Mouse (Mus musculus) liver, embryonic 11.5 days (tissue): ENCODE data around the gene Gm45837. TPM values are rescaled to one million over a fixed set of nuclear protein-coding genes. Genes with fewer than 3 reads are reported as not detected.

Experiments used
- ATAC-seq: fragments of 200-750 bp; cut with Nextera tagmentation; replicated peaks from 2 replicates; pipeline ENCODE4 v1.8.0; 2017; ENCODE audit warnings: moderate number of reproducible peaks, mild to moderate bottlenecking, moderate TSS enrichment, moderate library complexity; ENCODE audit not compliant: low FRiP score
- DNase-seq: peaks from one replicate; pipeline ENCODE4 v3.0.0-alpha.2; 2017; ENCODE audit warnings: low spot score
- H3K27ac ChIP-seq: fragments of 300-500 bp; sonication (generic); 2 replicates; pipeline ENCODE4 v1.5.1; 2014; ENCODE audit warnings: mild to moderate bottlenecking, low read depth, low read length, control low read depth
- H3K27me3 ChIP-seq: fragments of 300-500 bp; sonication (generic); replicated peaks from 2 replicates; pipeline ENCODE4 v1.6.1; 2014; ENCODE audit warnings: low read length, mixed read lengths; ENCODE audit not compliant: control insufficient read depth, insufficient read depth
- H3K36me3 ChIP-seq: fragments of 300-500 bp; sonication (generic); 2 replicates; pipeline ENCODE4 v1.6.1; 2014; ENCODE audit warnings: mild to moderate bottlenecking, low read length, moderate library complexity, mixed read lengths; ENCODE audit not compliant: control insufficient read depth, insufficient read depth
- H3K4me1 ChIP-seq: fragments of 300-500 bp; sonication (generic); replicated peaks from 2 replicates; pipeline ENCODE4 v1.6.1; 2014; ENCODE audit warnings: low read length, mixed read lengths; ENCODE audit not compliant: control insufficient read depth, insufficient read depth
- H3K4me2 ChIP-seq: fragments of 300-500 bp; sonication (generic); 2 replicates; pipeline ENCODE4 v1.6.1; 2014; ENCODE audit warnings: mild to moderate bottlenecking, control low read depth, moderate library complexity
- H3K4me3 ChIP-seq: fragments of 300-500 bp; sonication (generic); 2 replicates; pipeline ENCODE4 v1.5.1; 2014; ENCODE audit warnings: low read depth, low read length, control low read depth
- H3K9ac ChIP-seq: fragments of 300-500 bp; sonication (generic); 2 replicates; pipeline ENCODE4 v1.6.1; 2014; ENCODE audit warnings: low read depth, low read length, control low read depth
- H3K9me3 ChIP-seq: fragments of 300-500 bp; sonication (generic); 2 replicates; pipeline ENCODE4 v1.6.1; 2016; ENCODE audit warnings: low read length, inconsistent platforms, mixed read lengths; ENCODE audit not compliant: control insufficient read depth
- WGBS: fragments of 180-500 bp; shearing (Covaris S2); extraction: QIAGEN DNeasy Blood & Tissue Kit; methylation state at CpG from one replicate; pipeline ENCODE4 v1.1.7; 2014; 5-methylcytosine and 5-hydroxymethylcytosine counted together
- polyA plus RNA-seq: library from polyadenylated mRNA; unstranded; fragments of >200 nt; fragmentation: Nextera tagmentation; extraction: Ambion mirVana; gene quantifications from 2 replicates; pipeline ENCODE4 v1.2.1, GENCODE M21; 2014

The Gm45837 gene
- polyA plus RNA-seq, 1 experiment from 2014 or later = not detected

DNA sequence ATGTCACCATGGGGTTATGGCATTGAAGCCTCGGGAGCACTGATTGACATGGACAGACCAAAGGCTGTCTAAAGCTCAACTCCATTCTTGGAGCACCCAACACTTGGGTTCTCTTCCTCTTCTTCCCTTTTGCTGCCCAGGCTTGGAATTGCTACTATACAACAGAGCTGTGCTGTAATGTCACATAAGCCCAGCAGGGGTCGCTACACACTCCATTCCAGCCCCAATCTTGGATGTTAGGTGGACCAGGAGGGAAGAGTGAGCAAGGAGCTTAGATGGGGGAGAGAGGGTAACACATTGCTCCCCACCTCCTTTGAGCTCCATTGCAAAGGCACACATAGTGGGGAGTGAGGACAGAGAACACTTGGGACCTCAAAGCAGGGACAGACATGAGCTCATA is 17.1 kb downstream of the Gm45837 start:
- Histone ChIP-seq H3K27ac (no peak overlapping the region), H3K4me3 (no peak overlapping the region), H3K4me2 (no peak overlapping the region), H3K4me1 (no peaks in the 10 kb centered on the region), H3K27me3 (0 out of 2 replicates have a peak, but pooled peaks cover 2% of the 10 kb centered on the region), H3K9me3 (no peaks in the 10 kb centered on the region), H3K9ac (no peak overlapping the region), H3K36me3 (no peaks in the 10 kb centered on the region)
- no peak for DNase-seq
- WGBS = 11% methylated on average over 2 of the region's 2 CpGs
- no peak for ATAC-seq

DNA sequence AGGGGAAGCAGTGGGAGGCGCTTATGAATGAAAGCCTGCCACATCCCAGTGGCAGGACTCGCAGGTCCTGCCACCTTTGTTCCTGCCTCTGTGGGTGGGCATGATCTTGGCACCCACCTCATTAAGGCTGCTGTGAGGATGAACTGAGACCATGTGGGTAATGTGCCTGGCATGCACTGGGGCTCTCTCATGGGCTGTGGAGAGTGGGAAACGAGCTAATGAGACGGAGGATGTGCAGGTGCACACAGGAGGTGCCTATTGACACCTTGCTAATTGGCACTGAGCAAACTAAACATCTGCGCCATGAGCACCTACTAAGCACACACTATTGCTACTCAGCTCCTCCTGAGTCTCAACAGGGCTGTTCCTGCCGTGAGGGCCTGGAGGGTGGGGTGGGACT is 24.4 kb downstream of the Gm45837 start:
- no peaks in the 10 kb centered on the region for H3K36me3 ChIP-seq
- H3K9ac ChIP-seq = no peak overlapping the region
- 0 out of 2 replicates have a peak, but pooled peaks cover 2% of the 10 kb centered on the region for H3K27me3 ChIP-seq
- WGBS = 58% methylated on average over 6 of the region's 6 CpGs
- DNase-seq (no peak), ATAC-seq (no peak)
- no peak overlapping the region for H3K4me2 ChIP-seq
- H3K27ac ChIP-seq = no peak overlapping the region
- no peaks in the 10 kb centered on the region for H3K9me3 ChIP-seq
- no peaks in the 10 kb centered on the region for H3K4me1 ChIP-seq
- no peak overlapping the region for H3K4me3 ChIP-seq

DNA sequence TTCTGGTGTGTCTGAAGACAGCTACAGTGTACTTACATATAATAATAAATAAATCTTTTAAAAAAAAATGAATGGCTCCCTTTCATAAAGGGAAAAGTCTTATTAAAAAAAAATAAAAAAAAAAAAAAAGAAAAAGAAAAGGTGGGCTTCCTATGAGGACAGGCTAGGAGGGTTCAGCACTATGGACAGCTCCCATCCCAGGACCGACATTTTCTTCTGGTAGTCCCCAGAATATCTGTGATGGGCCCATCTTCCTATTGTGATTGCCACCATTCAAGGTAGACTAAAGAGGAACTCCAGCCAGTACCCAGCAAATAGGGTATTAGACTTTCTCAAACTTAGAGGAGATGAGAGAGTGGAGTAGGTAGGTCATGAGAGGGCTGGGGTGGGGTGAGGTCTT is 27.2 kb downstream of the Gm45837 start:
- Histone ChIP-seq H3K27me3 (no peaks in the 10 kb centered on the region), H3K9ac (no peak overlapping the region), H3K4me2 (no peak overlapping the region), H3K4me1 (no peaks in the 10 kb centered on the region), H3K27ac (no peak overlapping the region), H3K9me3 (no peaks in the 10 kb centered on the region), H3K4me3 (no peak overlapping the region), H3K36me3 (no peaks in the 10 kb centered on the region)
- DNase-seq = no peak
- 0% methylated on average over 1 of the region's 1 CpGs for WGBS
- ATAC-seq = no peak

DNA sequence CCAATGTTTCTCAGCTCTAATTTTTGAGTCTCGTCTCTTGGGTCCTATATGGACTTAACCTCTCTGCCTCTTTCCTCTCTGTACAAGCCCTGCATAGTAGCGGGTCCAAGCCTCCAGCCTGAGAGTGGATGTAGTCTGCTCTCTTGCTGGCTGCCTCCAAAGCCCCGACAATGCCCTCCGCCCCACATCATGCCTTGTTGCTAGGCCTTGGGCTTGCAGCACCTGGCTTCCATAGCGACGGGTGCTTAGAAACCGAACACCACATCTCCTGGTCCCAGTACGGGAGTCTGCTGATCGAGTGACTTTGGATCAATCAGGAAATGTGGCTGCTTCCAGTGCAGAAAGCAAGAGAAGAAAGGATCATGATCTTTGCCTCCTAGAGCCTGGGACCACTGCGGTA is 32.4 kb downstream of the Gm45837 start:
- 0 out of 2 replicates have a peak, but pooled peaks cover 4% of the 10 kb centered on the region for H3K27me3 ChIP-seq
- H3K4me2 ChIP-seq = no peak overlapping the region
- H3K27ac ChIP-seq = no peak overlapping the region
- ATAC-seq = no peak
- no peaks in the 10 kb centered on the region for H3K36me3 ChIP-seq
- H3K9me3 ChIP-seq = no peaks in the 10 kb centered on the region
- no peak overlapping the region for H3K9ac ChIP-seq
- DNase-seq = no peak
- H3K4me1 ChIP-seq = no peaks in the 10 kb centered on the region
- 69% methylated on average over 10 of the region's 10 CpGs for WGBS
- H3K4me3 ChIP-seq = no peak overlapping the region

DNA sequence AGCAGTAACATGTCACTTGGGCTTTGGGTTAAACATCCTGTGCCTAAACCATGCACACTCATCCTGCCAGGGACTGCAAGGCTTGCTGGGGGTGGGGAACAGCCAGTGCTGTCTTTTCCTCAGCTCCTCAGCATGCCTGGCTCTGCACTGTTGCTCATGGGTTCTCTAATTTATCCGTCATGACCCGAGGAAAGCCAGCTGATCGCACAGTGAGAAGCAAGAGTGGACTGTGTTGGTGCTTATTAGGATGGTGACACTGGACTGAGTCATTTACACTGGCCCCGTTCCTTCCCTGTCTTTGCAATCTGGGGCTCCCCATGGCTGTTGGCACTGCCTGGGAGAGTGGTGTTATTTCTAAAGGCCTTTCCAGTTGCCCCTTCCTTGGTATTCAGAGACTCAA is 33.5 kb downstream of the Gm45837 start:
- Histone ChIP-seq H3K27ac (no peak overlapping the region), H3K9me3 (no peaks in the 10 kb centered on the region), H3K9ac (no peak overlapping the region), H3K27me3 (peaks cover 7% of the 10 kb centered on the region; the same call in 1 of the 2 replicates), H3K36me3 (no peaks in the 10 kb centered on the region), H3K4me3 (no peak overlapping the region), H3K4me1 (no peaks in the 10 kb centered on the region), H3K4me2 (no peak overlapping the region)
- DNase-seq (no peak), ATAC-seq (no peak)
- WGBS = 79% methylated on average over 4 of the region's 4 CpGs

DNA sequence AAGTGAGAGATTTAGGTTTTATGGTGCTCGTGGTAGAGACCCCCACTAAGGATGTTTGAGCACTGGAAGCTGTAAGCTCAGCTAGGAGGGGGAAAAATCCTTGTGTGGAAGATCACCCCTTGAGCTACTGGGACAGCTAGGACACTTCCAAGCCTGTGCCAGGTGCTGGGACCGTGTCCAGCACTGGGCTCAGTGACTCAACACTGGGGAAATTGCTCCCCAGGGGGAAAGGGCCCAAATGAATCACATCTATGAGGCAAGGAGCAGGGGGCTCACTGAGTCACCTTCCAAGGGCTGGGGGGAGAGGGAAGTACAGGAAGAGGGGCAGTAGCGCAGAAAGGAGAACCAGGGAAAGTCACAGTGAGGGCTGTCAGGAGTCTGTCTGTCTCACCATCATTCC is 39.2 kb downstream of the Gm45837 start:
- Histone ChIP-seq H3K9ac (no peak overlapping the region), H3K36me3 (no peaks in the 10 kb centered on the region), H3K4me2 (no peak overlapping the region), H3K4me3 (no peak overlapping the region), H3K9me3 (no peaks in the 10 kb centered on the region), H3K27me3 (peaks cover 35% of the 10 kb centered on the region), H3K4me1 (peaks cover 4% of the 10 kb centered on the region; the same call in 1 of the 2 replicates), H3K27ac (no peak overlapping the region)
- no peak for DNase-seq
- 26% methylated on average over 3 of the region's 3 CpGs for WGBS
- no peak for ATAC-seq

DNA sequence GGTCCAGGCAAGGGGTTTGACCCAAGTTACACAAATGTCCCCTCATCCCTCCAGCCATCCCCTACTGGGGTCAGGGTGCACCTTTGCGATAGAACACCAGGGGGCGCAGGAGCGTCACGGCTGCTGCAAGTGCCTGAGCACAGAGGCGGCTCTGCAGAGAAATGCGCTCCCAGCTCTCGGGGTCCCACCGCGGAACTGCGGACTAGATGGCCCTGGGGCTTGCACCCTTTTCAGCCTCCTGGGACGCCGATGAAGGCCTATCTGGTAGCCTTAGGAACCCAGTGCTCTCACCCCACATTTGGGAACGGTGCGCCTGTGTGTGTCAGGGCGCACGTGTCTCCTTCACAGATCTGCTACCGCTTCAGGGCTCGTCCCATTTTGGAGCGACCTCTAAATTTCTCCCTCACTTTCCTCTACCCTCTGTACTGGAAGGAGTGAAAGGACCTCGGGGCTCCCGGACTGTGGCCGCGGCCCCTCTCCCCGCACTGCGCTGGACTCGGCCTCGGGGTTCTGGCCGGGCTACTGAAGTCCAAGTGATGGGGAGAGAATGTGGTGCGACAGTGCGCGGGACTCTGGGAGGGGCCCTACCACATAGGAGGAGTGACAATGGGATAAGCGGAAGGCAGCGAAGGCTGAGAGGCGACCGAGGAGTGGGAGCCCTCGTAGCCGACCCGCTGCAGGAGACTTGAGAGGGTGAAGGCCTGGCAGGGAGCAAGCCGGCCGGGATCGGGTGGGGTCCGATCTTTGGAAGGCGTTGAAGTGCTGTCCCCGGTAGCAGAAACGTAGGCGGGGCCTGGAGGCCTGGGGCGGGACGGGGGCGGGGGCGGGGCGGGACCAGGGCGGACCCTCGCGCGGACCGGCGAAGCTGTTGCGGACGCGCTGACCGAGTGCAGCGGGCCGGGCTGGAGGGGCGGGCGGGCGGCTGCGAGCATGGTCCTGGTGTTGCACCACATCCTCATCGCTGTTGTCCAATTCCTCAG is 40.0 kb downstream of the Gm45837 start:
- H3K4me2 ChIP-seq = peak overlapping the region; percentile 97
- ATAC-seq = peak; percentile 75
- WGBS = under 1% methylated on average over 62 of the region's 68 CpGs
- H3K4me3 ChIP-seq = peak overlapping the region; percentile 60
- DNase-seq = peak; percentile 89
- 0 out of 2 replicates have a peak overlapping the region, but pooled peaks have one; percentile 36 for H3K9ac ChIP-seq
- H3K9me3 ChIP-seq = no peaks in the 10 kb centered on the region
- H3K27me3 ChIP-seq = peaks cover 38% of the 10 kb centered on the region
- H3K27ac ChIP-seq = no peak overlapping the region
- no peaks in the 10 kb centered on the region for H3K36me3 ChIP-seq
- H3K4me1 ChIP-seq = peaks cover 4% of the 10 kb centered on the region; the same call in 1 of the 2 replicates

DNA sequence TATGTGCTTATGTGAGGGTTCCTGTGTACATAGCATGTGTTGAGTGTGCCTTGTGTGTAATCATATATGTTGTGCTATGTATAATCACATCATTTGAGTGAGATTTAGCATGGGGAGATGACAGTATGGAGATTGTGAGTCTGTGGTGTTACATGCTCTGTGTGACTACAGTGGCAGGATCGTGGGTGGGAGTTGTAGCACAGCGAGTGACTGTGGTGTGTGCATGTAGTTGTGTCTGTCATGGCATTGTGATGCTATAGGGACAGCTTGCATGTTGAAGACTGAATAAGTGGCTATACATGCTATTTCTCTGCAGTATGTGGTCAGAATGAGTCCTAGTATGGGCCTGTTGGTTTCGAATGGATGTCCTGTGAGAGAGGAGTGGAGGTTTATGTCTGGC is 42.0 kb downstream of the Gm45837 start:
- Histone ChIP-seq H3K9ac (no peak overlapping the region), H3K4me3 (peak overlapping the region; percentile 20; the same call in 1 of the 2 replicates), H3K27ac (no peak overlapping the region), H3K4me2 (peak overlapping the region; percentile 25), H3K36me3 (no peaks in the 10 kb centered on the region), H3K4me1 (peaks cover 4% of the 10 kb centered on the region; the same call in 1 of the 2 replicates), H3K27me3 (peaks cover 35% of the 10 kb centered on the region), H3K9me3 (no peaks in the 10 kb centered on the region)
- DNase-seq (no peak), ATAC-seq (no peak)
- WGBS = 79% methylated on average over 3 of the region's 3 CpGs
